Mouse (Mus musculus) retina, embryonic 14.5 days (tissue): Measurements from ENCODE around the gene Jak1.

ENCODE experiments used
- DNase-seq: peaks from one replicate; pipeline ENCODE4 v3.0.0-alpha.2; 2015; ENCODE audit warnings: low spot score

The Jak1 gene

DNA sequence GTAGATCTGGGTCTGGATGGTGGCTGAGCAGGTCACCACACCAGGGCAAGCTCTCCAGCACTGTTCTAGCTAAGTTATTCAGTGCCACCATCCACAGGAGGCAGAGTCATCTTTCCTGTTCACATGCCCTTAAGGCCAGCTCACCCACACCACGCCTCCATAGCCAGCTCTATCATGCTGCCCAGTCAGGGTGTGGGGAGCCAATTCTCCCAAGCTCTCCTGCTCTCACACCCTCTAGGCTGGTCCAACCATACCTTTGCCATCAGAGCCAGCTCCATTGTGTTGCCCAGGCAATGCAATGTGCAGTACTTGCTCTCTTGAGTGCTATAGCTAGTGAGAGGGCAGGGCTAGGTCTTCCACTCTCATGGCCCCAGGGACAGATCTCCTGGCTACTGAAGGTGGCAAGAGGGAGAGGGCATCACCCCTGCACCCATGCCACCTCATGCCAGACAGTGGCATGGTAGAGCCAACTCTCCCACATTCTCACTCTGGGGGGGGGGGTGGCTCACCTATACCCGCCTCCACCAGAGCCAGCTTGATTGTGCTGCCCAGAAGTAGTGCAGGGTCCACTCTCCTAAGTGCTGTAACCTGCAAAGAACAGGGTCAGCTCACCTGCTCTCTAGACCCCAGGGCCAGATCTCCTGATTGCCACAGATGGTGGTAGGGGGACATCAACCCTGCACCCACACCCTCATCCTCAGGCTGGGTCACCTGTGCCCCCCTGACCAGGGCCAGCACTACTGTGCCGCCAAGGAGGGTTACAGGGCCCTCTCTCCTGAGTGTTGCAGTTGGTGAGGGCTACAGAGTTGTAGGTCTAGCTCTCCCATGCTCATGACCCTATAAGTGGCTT lies 25.5 kb downstream of the Jak1 start:
- DNase-seq: no peak

GRCm38 (mm10) chr4:101238589-101238988 lies 26.5 kb downstream of the Jak1 start:
- DNase-seq: no peak

GRCm38 (mm10) chr4:101236797-101237196 lies 28.3 kb downstream of the Jak1 start:
- no peak for DNase-seq

- DNase-seq: no peak
Observed at GRCm38 (mm10) chr4:101235964-101236363, 29.1 kb downstream of the Jak1 start.

- no peak for DNase-seq
Observed at GRCm38 (mm10) chr4:101234753-101235152, 30.3 kb downstream of the Jak1 start.

GRCm38 (mm10) chr4:101234332-101234731 lies 30.8 kb downstream of the Jak1 start:
- DNase-seq: no peak

- DNase-seq: no peak
Observed at GRCm38 (mm10) chr4:101230621-101231020, 34.5 kb downstream of the Jak1 start.

GRCm38 (mm10) chr4:101227398-101227797 lies 37.7 kb downstream of the Jak1 start:
- no peak for DNase-seq

GRCm38 (mm10) chr4:101225984-101226383 lies 39.1 kb downstream of the Jak1 start:
- no peak for DNase-seq

- DNase-seq: no peak
Observed at GRCm38 (mm10) chr4:101220946-101221345, 44.1 kb downstream of the Jak1 start.

DNA sequence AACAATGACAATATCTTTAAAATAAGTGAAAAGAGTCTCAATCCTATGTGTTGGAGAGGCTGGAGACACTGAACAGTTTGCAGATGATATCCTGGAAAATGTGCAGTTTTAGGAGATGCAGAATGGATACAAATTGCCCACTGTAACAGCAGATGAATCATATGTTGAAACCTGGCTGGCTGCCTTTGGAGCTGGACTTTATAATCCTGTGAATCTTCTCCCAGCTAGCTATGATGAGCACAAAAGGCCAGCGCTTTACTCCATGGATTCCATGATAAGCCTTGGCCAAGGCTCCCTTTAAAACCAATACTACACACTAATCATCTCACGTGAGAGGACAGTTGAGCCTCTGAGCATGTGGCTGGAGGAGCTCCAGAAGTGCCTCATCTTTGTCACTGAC lies 45.2 kb downstream of the Jak1 start:
- no peak for DNase-seq

DNA sequence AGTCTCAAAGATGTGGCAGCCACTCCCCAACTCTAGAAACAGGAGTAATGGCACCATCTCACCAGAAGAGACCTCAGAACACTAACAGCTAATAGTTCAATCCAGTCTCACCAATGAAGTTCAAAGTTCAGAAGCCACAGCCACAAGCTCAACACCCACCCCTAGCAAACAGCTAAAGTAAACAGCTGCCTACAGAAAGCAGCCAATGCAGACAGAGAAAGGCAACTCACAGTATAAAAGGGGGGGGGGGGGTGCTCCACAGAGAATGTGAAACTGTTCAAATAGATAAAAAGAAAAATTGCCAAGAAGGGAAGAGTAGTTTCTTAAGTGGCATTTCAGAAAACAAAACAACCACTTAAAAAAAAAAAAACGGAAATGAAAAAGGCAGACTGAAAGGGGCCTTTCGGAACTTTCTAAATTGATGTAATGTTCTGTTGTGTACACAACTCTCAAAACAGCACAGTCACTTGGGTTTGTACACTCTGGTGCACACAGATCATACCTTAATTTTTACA lies 48.0 kb downstream of the Jak1 start:
- no peak for DNase-seq

GRCm38 (mm10) chr4:101216286-101216685 lies 48.8 kb downstream of the Jak1 start:
- no peak for DNase-seq

DNA sequence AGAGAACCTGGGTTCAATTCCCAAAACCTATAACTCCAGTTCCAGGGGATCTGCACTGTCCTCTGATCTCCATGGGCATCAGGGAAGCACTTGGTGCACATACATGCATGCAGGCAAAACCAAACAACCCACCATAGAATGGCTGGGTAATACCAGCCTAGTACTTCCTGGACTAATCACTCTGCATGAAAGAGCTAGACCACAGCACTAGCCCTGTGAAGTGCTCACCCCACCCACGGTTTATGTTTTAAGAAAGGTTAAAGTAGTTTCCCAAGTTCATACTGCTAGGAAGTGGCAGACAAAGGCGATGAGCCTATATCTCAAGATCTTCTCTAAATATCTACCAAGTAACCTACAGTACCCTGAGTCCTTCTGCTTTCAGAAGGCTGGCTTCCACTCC lies 51.6 kb downstream of the Jak1 start:
- no peak for DNase-seq

DNA sequence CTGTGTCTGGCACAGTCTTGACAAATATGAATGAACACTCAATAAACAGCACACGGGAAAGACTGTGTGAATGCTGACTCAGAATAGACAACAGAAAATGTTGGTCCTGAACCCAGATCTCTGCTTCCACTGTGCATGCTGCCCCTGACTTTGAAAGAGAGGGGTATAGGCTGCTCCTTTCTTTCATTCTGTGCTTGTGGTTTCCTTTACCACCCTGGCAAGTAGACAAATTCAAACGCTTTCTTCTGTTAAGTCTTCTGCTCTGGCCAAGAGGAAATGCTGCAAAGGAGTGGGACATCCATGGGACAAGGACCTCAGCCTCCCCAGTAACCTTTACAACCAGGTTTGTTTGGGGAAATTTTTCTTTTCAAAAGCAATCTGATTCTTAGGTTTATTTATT lies 57.6 kb downstream of the Jak1 start:
- no peak for DNase-seq

DNA sequence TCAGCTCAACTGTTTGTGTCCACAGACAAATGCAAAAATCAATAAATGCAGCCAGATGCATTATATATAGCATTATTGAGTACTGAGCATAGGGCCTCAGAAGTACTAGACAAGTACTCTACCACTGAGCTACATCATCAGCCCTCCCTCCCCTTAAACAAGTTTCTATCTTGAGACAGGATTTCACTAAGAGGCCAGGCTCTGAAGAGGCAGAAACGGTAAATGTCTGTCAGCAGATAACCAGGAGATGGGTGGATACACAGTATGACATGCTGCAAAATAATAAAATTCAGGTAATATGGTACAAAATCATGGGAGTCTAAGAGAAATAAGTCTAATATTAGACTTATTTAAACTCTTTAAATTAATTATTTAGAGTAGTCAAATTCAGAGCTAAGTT lies 61.6 kb downstream of the Jak1 start:
- no peak for DNase-seq

GRCm38 (mm10) chr4:101202626-101203025 lies 62.5 kb downstream of the Jak1 start:
- DNase-seq: no peak

- no peak for DNase-seq
Observed at GRCm38 (mm10) chr4:101199433-101200081, 65.5 kb downstream of the Jak1 start.

GRCm38 (mm10) chr4:101198333-101198732 lies 66.7 kb downstream of the Jak1 start:
- no peak for DNase-seq

DNA sequence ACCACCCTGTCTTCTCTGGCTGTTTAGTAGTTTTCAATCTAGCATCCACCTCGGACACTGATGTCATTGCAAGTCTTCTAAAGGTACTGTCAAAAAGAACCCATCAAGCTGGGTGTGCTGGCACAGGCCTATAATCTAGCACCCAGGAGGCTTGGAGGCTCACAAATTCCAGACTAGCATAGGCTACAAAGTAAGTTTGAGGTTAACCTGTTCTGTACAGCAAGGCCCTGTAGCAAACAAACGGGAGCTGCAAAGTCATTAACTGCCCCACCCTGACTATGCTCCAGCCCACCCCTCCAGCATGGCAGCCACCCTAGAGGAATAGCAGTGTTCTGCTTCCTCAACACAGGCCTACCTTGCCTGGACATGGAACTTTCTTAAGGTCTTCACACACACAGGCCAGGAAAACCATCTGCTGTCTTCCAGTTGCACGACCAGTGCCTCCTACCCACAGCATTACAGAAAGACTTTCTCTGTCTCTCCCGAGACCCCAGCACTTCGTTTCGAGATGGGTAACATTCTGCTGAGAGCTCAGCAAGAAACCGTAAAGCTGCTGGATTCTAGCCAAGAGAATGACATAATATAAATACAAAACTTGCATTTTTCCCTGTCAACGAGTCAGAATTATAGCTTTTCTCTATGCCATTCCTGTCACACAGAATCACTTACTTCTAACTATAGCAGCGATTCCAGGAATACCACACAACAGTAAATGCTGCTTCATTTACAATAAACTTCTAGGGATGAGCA lies 67.5 kb downstream of the Jak1 start:
- DNase-seq: no peak

- no peak for DNase-seq
Observed at GRCm38 (mm10) chr4:101196407-101196806, 68.7 kb downstream of the Jak1 start.

DNA sequence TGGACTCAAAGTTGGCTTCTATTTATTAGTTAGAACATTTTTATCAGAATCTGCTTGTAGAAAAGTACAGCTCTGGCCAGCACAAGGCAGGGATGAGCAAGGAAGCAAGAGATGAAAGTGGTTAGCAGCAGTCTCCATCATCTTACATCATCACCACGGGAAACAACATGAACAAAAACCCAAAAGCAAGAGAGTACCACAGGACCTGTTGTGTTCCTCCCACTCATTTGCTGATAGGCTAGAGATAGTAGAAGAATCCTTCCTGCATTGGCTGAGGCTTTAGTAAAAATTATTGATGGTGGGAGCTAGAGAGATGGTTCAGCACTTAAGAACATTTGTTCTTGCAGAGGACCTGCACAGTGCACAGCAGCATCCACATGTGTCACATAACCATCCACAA lies 70.9 kb downstream of the Jak1 start:
- no peak for DNase-seq
